Mouse (Mus musculus): ENCODE measurements around the gene Tmem97.

DNA sequence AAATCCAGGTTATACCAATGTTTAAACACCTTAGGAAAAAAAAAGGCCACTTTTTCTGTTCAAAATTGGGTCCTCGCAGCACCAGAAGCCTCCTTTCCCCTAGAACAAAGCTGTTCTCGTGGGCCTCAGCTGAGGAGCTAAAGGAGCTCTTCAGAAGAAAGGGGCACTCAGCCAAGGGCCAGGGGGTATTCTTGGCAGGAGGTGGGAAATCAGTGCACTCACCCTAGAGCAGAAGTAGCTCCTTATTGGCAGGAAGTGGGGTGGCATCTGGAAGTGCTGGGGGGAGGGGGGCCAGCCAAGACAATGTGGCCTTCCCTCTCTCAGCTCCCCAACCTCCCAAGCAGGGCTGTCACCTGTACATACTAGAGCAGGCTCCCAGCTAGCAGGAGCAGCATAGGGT, 25.7 kb downstream of the Tmem97 start:
- TF ChIP-seq CTCF (IDR thresholded peaks at IDR 0.05; ENCODE audit: control insufficient read depth, insufficient read depth, insufficient replicate concordance, low read depth, low read length) = no peak
- TF ChIP-seq POLR2A (IDR thresholded peaks at IDR 0.05; ENCODE audit: control insufficient read depth, low read depth, low read length) = no peak

All from testis, adult 2 months (tissue).